Mouse (Mus musculus): ENCODE measurements around the gene Cntn2. TPM values are rescaled to one million over a fixed set of nuclear protein-coding genes. Genes with fewer than 3 reads are reported as not detected.

Gene Cntn2
- 0.15 TPM in 1 of 2 replicates, not detected in the other for polyA plus RNA-seq (2012; ENCODE audit: low replicate concordance)

GRCm38 (mm10) chr1:132542762-132543306, at the start of gene Cntn2:
TSS of gene Cntn2 (minus strand) at chr1:132543256.

GRCm38 (mm10) chr1:132506058-132506457, 37.0 kb downstream of the Cntn2 start, which contains the start of gene Tmem81:
TSS of gene Tmem81 (plus strand) at chr1:132506230.

GRCm38 (mm10) chr1:132476928-132477691, 65.9 kb downstream of the Cntn2 start, which contains the start of gene Rbbp5:
TSS of gene Rbbp5 (plus strand) at chr1:132477365.

Other genes with a start within 250 kb of the Cntn2 start
- 0.03 TPM in 1 of 2 replicates, not detected in the other for gene Klhdc8a, start 244.6 kb downstream of the Cntn2 start, polyA plus RNA-seq (2012; ENCODE audit: low replicate concordance)
- 4.7 and 6.2 TPM in 2 replicates for gene Nuak2, start 227.1 kb downstream of the Cntn2 start, polyA plus RNA-seq (2012; ENCODE audit: low replicate concordance)
- 227 and 266 TPM in 2 replicates for gene Tmcc2, start 152.0 kb downstream of the Cntn2 start, polyA plus RNA-seq (2012; ENCODE audit: low replicate concordance)
- gene Dstyk, start 125.7 kb downstream of the Cntn2 start, polyA plus RNA-seq (2012; ENCODE audit: low replicate concordance) = 1.6 and 2.4 TPM in 2 replicates
- gene Rbbp5, start 65.9 kb downstream of the Cntn2 start, polyA plus RNA-seq (2012; ENCODE audit: low replicate concordance) = 2.3 and 4.1 TPM in 2 replicates
- 0.26 TPM in 1 of 2 replicates, not detected in the other for gene Tmem81, start 37.0 kb downstream of the Cntn2 start, polyA plus RNA-seq (2012; ENCODE audit: low replicate concordance)
- 1.5 and 1.7 TPM in 2 replicates for gene Nfasc, start 198.5 kb upstream of the Cntn2 start, polyA plus RNA-seq (2012; ENCODE audit: low replicate concordance)